Mouse (Mus musculus): ENCODE data around the gene Ddc. TPM values are rescaled to one million over a fixed set of nuclear protein-coding genes. Genes with fewer than 3 reads are reported as not detected.

Gene Ddc
- polyA plus RNA-seq, 1 experiment from 2014 or later, result 13.5 TPM

DNA sequence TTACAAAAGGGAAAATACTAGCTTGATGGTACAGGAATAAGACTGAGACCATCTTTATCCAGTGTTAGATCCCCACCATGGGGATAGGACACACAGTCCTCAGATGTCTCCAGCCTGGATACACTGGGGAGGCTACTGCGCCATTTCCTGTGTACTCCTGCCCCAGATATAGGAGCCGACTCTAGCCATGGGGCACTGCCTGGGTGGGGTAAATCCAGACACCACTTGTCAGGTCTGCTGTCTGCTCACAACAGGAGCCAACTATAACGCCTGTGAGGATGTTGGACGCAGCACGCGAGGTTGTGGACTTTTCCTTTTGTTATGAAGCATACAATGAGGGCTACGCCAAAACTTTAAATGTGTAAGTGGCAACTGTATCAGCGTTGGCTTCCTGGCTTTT, 36.9 kb upstream of the Ddc start:
- Histone ChIP-seq H3K9ac (no peak overlapping the region), H3K27ac (0 out of 2 replicates have a peak overlapping the region, but pooled peaks have one; percentile 27), H3K4me1 (peaks cover 9% of the 10 kb centered on the region), H3K4me3 (no peak overlapping the region), H3K4me2 (replicated peaks) (no peak overlapping the region), H3K27me3 (no peaks in the 10 kb centered on the region), H3K36me3 (peaks cover 77% of the 10 kb centered on the region), H3K9me3 (no peaks in the 10 kb centered on the region)
- ATAC-seq (ENCODE audit: insufficient number of reproducible peaks, insufficient read depth, low FRiP score, low TSS enrichment), result no peak
- 82% methylated on average over 8 of the region's 8 CpGs for WGBS

DNA sequence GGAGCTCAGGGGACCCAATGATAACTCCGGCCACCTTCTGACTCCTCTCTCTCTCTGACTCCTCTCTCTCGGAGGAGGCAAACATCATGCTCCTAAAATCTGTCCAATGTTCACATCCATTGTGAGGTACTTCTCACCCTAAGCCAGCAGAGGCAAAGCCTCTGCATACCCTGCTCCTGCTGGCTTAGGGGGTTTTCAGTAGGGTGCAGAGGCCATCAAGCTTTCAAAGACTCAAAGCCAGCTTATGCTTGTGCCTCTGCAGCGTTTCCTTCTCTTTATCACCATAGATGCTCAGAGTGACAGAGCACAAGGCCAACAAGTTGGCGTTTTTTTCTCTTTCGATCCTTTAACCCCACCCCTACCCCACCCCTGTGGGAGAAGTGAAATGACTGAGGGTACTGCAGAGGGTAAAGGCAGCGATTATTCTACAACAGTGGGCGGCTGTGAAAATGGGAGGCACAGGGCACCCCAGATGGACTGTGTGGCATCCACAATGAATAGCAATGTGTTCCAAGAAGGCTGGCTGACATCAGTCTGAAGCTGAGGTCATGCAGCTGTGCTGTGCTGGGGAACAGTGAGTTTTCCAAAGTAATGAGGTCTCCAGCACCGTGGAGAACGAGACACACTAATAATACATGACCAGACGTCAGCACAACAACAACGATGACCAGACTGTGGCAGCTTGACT, 34.3 kb upstream of the Ddc start:
- Histone ChIP-seq H3K9me3 (no peaks in the 10 kb centered on the region), H3K4me1 (peaks cover 4% of the 10 kb centered on the region; the same call in 1 of the 2 replicates), H3K9ac (no peak overlapping the region), H3K27me3 (no peaks in the 10 kb centered on the region), H3K4me3 (no peak overlapping the region), H3K36me3 (peaks cover 64% of the 10 kb centered on the region), H3K4me2 (replicated peaks) (no peak overlapping the region), H3K27ac (no peak overlapping the region)
- no peak for ATAC-seq (ENCODE audit: insufficient number of reproducible peaks, insufficient read depth, low FRiP score, low TSS enrichment)
- 76% methylated on average over 11 of the region's 11 CpGs for WGBS

DNA sequence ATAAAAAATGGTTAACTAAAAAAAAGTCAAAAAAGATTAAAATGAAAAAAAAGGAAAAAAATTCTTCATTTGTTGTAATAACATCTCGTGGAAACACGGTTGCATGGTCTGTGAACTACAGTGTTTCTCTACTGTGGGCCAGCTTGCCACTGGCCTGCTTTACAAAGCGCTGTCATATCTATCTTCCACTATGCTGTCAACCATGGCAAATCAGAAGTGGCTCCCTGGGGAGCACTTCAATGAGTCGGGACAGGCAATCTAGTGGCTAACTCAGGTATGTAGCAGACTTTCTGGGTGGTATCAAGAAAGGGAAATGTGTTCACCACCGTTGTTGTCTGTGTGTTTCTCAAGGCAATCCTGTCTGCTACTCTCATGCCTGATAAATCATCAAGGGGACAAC, 33.7 kb upstream of the Ddc start:
- Histone ChIP-seq H3K9me3 (no peaks in the 10 kb centered on the region), H3K9ac (no peak overlapping the region), H3K27me3 (no peaks in the 10 kb centered on the region), H3K27ac (no peak overlapping the region), H3K4me3 (no peak overlapping the region), H3K36me3 (peaks cover 59% of the 10 kb centered on the region), H3K4me1 (no peaks in the 10 kb centered on the region), H3K4me2 (replicated peaks) (no peak overlapping the region)
- no peak for ATAC-seq (ENCODE audit: insufficient number of reproducible peaks, insufficient read depth, low FRiP score, low TSS enrichment)
- 70% methylated on average over 5 of the region's 5 CpGs for WGBS

DNA sequence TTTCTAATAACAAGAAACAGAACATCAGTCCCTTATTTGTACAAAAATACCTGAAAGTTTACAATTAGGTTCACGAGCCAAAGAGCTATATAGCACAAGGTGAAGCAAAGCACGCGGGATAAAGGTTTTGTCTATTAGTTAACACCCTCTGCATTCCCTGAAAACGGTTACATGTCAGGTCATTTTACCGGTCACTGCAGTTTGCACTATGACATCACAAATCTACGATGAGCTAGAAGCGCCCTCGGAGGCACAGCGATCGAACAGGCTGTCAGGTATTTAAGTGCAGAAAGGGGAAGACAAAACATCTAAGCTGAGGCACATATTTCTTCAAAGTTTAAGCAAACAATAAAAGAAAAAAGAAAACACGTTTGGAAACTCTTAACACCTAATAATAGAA, 32.6 kb upstream of the Ddc start:
- Histone ChIP-seq H3K4me2 (replicated peaks) (no peak overlapping the region), H3K36me3 (peaks cover 48% of the 10 kb centered on the region), H3K27me3 (no peaks in the 10 kb centered on the region), H3K9ac (no peak overlapping the region), H3K9me3 (no peaks in the 10 kb centered on the region), H3K4me1 (no peaks in the 10 kb centered on the region), H3K4me3 (no peak overlapping the region), H3K27ac (no peak overlapping the region)
- ATAC-seq (ENCODE audit: insufficient number of reproducible peaks, insufficient read depth, low FRiP score, low TSS enrichment), result no peak
- WGBS, result 89% methylated on average over 11 of the region's 11 CpGs

DNA sequence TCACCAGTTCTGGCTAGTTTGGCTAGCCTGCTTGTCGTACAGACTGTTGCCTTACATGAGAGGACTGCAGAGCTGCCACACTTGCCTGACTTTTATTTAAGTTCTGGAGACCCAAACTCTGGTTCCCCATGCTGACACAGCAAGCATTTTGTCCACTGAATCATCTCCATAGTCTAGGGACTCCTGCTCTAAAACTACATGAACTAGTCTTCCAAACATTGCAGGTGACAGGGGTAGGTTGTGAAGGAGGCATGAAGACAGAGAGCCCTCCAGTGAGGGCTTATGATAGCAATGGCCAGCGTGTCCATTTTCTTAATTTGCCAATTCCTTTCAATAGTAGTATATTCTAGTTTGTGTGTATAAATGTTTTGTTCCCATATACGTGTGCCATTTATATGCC, 31.1 kb upstream of the Ddc start:
- H3K9ac ChIP-seq, result no peak overlapping the region
- no peak overlapping the region for H3K4me2 ChIP-seq (replicated peaks)
- H3K27ac ChIP-seq, result no peak overlapping the region
- no peak overlapping the region for H3K4me3 ChIP-seq
- WGBS, result 88% methylated on average over 3 of the region's 3 CpGs
- no peaks in the 10 kb centered on the region for H3K4me1 ChIP-seq
- H3K27me3 ChIP-seq, result no peaks in the 10 kb centered on the region
- no peaks in the 10 kb centered on the region for H3K9me3 ChIP-seq
- H3K36me3 ChIP-seq, result peaks cover 37% of the 10 kb centered on the region
- ATAC-seq (ENCODE audit: insufficient number of reproducible peaks, insufficient read depth, low FRiP score, low TSS enrichment), result no peak

DNA sequence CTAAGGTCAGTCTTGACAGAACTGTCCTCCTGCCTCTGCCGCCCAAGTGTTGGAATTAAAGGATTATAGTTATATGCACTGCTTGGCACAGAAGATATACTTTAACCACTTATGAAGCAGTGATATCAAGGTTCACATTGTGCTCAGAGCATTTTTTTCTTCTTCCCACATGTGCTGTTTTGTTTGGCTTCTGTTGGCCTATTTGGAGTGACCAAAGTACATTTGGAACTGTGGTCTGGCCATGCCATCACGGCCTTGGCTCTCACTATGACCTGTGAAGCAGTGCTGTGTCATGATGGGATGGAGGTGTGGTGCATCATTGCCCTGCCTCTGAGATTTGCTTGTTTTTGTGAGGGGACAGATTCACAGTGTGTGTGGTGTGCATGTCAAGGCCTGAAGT, 30.6 kb upstream of the Ddc start:
- H3K4me3 ChIP-seq, result no peak overlapping the region
- H3K27me3 ChIP-seq, result no peaks in the 10 kb centered on the region
- no peak for ATAC-seq (ENCODE audit: insufficient number of reproducible peaks, insufficient read depth, low FRiP score, low TSS enrichment)
- H3K4me1 ChIP-seq, result no peaks in the 10 kb centered on the region
- H3K9me3 ChIP-seq, result no peaks in the 10 kb centered on the region
- WGBS, result 87% methylated on average over 2 of the region's 2 CpGs
- no peak overlapping the region for H3K27ac ChIP-seq
- no peak overlapping the region for H3K9ac ChIP-seq
- no peak overlapping the region for H3K4me2 ChIP-seq (replicated peaks)
- H3K36me3 ChIP-seq, result peaks cover 32% of the 10 kb centered on the region

DNA sequence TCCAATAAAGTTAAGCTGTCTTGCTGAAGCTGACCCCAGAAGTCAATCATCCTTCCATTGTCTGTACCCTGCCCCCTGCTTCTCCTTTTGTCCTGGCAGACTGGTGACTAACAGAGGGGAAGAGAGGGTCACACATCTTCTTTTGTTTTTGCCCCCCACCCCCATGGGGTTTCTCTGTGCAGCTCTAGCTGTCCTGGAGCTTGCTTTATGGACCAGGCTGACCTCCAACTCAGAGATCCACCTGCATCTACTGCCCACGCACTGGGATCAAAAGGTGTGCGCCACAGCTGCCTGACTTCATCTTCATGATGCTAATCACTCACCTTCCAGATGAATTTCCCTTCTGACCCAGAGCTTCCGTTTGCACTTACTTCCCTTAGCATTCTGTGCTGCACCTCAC, 26.0 kb upstream of the Ddc start:
- no peak for ATAC-seq (ENCODE audit: insufficient number of reproducible peaks, insufficient read depth, low FRiP score, low TSS enrichment)

DNA sequence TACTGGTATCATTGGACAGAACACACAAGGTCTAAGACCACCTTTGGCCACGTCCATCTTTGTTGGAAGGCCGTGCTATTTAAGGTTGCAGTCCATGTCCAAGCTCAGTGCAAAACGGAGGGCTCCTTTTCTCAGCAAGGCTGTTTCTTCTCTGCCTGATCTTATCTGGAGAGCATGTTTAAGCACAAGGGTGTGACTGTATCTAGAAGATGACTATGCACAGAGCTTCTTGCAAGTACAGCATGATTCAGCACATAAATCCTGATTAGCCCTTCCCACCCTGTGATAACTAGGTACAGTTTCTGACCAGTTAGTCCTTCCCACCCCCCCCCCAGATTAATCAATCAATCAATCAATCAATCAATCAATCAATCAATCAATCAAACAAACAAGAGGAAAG, 25.4 kb upstream of the Ddc start:
- Histone ChIP-seq H3K4me2 (replicated peaks) (no peak overlapping the region), H3K27me3 (no peaks in the 10 kb centered on the region), H3K36me3 (no peaks in the 10 kb centered on the region), H3K9ac (no peak overlapping the region), H3K9me3 (no peaks in the 10 kb centered on the region), H3K27ac (no peak overlapping the region), H3K4me1 (no peaks in the 10 kb centered on the region), H3K4me3 (no peak overlapping the region)
- ATAC-seq (ENCODE audit: insufficient number of reproducible peaks, insufficient read depth, low FRiP score, low TSS enrichment), result no peak
- 87% methylated on average over 3 of the region's 3 CpGs for WGBS

More for the DNA sequence above, 26.0 kb upstream of the Ddc start:
- Histone ChIP-seq H3K27me3 (no peaks in the 10 kb centered on the region), H3K9ac (no peak overlapping the region), H3K9me3 (no peaks in the 10 kb centered on the region), H3K27ac (no peak overlapping the region), H3K4me1 (no peaks in the 10 kb centered on the region), H3K36me3 (no peaks in the 10 kb centered on the region), H3K4me2 (replicated peaks) (no peak overlapping the region), H3K4me3 (no peak overlapping the region)
- WGBS, result 53% methylated on average over 3 of the region's 3 CpGs

DNA sequence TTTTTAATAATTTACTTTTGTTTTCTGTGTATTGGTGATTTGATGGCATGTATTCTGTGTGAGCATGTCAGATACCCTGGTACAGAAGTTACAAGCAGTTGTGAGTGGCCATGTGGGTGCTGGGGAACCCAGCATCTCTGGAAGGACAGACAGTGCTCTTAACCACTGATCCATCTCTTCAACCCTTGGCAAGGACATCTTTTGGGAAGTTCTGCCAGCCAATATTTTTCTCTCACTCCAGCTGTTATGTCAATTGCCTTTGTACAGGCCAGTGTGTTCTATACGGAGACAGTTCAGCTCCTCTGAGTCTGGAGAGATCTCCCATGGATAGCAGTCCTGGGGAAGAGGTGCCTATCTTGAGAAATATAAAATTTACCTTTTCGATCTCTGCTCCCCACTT, 24.2 kb upstream of the Ddc start:
- 83% methylated on average over 2 of the region's 2 CpGs for WGBS
- Histone ChIP-seq H3K27ac (no peak overlapping the region), H3K36me3 (no peaks in the 10 kb centered on the region), H3K9ac (no peak overlapping the region), H3K9me3 (no peaks in the 10 kb centered on the region), H3K4me1 (no peaks in the 10 kb centered on the region), H3K4me2 (replicated peaks) (no peak overlapping the region), H3K27me3 (no peaks in the 10 kb centered on the region), H3K4me3 (no peak overlapping the region)
- ATAC-seq (ENCODE audit: insufficient number of reproducible peaks, insufficient read depth, low FRiP score, low TSS enrichment), result no peak

DNA sequence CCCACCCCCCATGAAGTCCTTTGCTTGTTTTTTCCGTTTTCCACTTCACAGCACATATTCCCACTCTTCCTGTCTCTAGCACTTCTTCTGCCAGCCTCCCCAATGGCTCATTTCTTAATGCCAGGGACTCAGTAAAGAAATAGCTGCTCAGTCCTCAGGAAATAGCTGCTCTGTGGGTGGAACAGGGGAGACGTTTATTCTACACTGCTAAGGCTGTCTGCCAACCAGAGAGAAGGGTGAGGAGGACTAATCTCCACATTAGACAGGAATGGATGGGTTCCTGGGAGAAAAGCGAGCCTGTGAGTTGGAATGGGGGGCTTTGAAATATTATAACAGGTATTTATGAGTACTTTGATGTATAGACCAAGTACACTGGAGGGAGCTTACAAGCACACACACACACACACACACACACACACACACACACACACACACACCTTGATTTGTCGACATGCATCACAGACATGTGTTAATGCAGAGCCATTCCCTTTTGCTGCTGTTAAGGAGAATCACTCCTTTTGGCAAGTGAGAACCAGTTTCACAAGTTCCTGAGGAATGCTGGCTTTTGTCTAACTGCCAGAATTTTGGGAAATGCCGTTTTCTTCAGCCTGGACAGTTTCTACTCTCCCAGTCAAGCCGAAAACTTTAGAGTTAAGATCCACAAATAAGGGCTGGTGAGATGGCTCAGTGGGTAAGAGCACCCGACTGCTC, 9.9 kb upstream of the Ddc start:
- H3K9me3 ChIP-seq, result no peaks in the 10 kb centered on the region
- WGBS, result 51% methylated on average over 7 of the region's 7 CpGs
- no peaks in the 10 kb centered on the region for H3K27me3 ChIP-seq
- no peaks in the 10 kb centered on the region for H3K36me3 ChIP-seq
- H3K4me3 ChIP-seq, result no peak overlapping the region
- ATAC-seq (ENCODE audit: insufficient number of reproducible peaks, insufficient read depth, low FRiP score, low TSS enrichment), result no peak
- H3K4me2 ChIP-seq (replicated peaks), result no peak overlapping the region
- H3K4me1 ChIP-seq, result no peaks in the 10 kb centered on the region
- 0 out of 2 replicates have a peak overlapping the region, but pooled peaks have one; percentile 23 for H3K27ac ChIP-seq
- no peak overlapping the region for H3K9ac ChIP-seq

DNA sequence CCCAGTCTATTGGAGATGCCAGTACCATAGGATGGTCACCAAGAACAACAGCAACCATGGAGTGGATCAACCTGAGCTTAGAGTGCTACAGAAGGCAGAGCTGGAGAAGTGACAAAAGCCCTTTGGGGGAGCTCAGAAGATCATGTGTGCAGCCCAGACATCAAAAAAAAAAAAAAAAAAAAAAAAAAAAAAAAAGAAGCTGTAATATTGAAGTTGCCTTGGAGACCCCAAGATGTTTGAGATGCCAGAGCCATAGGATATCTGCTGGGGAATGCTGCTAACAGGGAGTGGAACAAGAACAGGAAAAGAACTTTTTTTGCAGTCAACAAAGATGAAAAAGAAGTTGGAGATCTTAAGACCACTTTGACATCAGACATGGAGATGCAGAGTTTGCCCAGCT, 7.6 kb upstream of the Ddc start:
- H3K36me3 ChIP-seq, result no peaks in the 10 kb centered on the region
- H3K27ac ChIP-seq, result no peak overlapping the region
- H3K9ac ChIP-seq, result no peak overlapping the region
- no peak for ATAC-seq (ENCODE audit: insufficient number of reproducible peaks, insufficient read depth, low FRiP score, low TSS enrichment)
- H3K4me3 ChIP-seq, result no peak overlapping the region
- no peak overlapping the region for H3K4me2 ChIP-seq (replicated peaks)
- no peaks in the 10 kb centered on the region for H3K27me3 ChIP-seq
- no peaks in the 10 kb centered on the region for H3K4me1 ChIP-seq
- no peaks in the 10 kb centered on the region for H3K9me3 ChIP-seq

DNA sequence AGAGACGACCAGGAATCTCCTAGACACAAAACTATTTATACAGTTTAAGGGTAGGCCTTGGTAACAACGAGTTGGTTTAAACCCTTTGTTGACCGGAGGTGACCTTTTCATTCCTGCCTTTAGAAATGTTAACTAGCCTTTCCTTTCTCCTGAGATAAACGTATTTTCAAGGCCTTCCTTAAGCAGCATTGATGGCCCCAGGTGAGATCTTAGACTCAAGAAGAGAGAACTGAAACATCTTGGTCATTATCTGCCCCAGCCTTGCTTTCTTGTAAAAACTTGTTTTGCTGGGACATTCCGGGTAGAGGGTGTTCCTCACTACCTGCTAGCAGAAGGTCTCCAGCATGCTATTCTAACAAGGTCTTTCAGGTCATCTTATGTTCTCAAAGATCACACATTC, 7.1 kb upstream of the Ddc start:
- no peak overlapping the region for H3K4me2 ChIP-seq (replicated peaks)
- no peak overlapping the region for H3K4me3 ChIP-seq
- H3K27ac ChIP-seq, result no peak overlapping the region
- H3K4me1 ChIP-seq, result no peaks in the 10 kb centered on the region
- no peak for ATAC-seq (ENCODE audit: insufficient number of reproducible peaks, insufficient read depth, low FRiP score, low TSS enrichment)
- H3K9me3 ChIP-seq, result no peaks in the 10 kb centered on the region
- H3K27me3 ChIP-seq, result no peaks in the 10 kb centered on the region
- H3K36me3 ChIP-seq, result no peaks in the 10 kb centered on the region
- H3K9ac ChIP-seq, result no peak overlapping the region
- WGBS, result 65% methylated on average over 5 of the region's 5 CpGs

Measured in embryonic facial prominence, embryonic 12.5 days (tissue).